Mouse (Mus musculus) neural tube, embryonic 11.5 days (tissue): Measurements from ENCODE around the gene Cacul1. TPM values are rescaled to one million over a fixed set of nuclear protein-coding genes. Genes with fewer than 3 reads are reported as not detected.

Experiments
- ATAC-seq: fragments of 200-750 bp; cut with Nextera tagmentation; 2 replicates; pipeline ENCODE4 v1.8.0; 2017; ENCODE audit warnings: moderate number of reproducible peaks, mild to moderate bottlenecking, moderate TSS enrichment, moderate library complexity; ENCODE audit not compliant: insufficient read depth, low FRiP score, low TSS enrichment
- DNase-seq: peaks from one replicate; pipeline ENCODE4 v3.0.0-alpha.2; 2015; ENCODE audit warnings: low spot score
- H3K27ac ChIP-seq: fragments of 300-500 bp; sonication (generic); 2 replicates; pipeline ENCODE4 v1.5.1; 2014; ENCODE audit warnings: low read depth, mild to moderate bottlenecking, low read length
- H3K27me3 ChIP-seq: fragments of 300-500 bp; sonication (generic); 2 replicates; pipeline ENCODE4 v1.6.1; 2014; ENCODE audit warnings: mild to moderate bottlenecking, low read length, mixed read lengths; ENCODE audit not compliant: control insufficient read depth, insufficient read depth
- H3K36me3 ChIP-seq: fragments of 300-500 bp; sonication (generic); 2 replicates; pipeline ENCODE4 v1.6.1; 2014; ENCODE audit warnings: mild to moderate bottlenecking, low read length, moderate library complexity, mixed read lengths; ENCODE audit not compliant: control insufficient read depth, insufficient read depth
- H3K4me1 ChIP-seq: fragments of 300-500 bp; sonication (generic); 2 replicates; pipeline ENCODE4 v1.6.1; 2014; ENCODE audit warnings: low read length, mixed read lengths; ENCODE audit not compliant: control insufficient read depth, insufficient read depth
- H3K4me2 ChIP-seq: fragments of 300-500 bp; sonication (generic); 2 replicates; pipeline ENCODE4 v1.6.1; 2014; ENCODE audit warnings: low read depth, mild to moderate bottlenecking, moderate library complexity
- H3K4me3 ChIP-seq: fragments of 300-500 bp; sonication (generic); 2 replicates; pipeline ENCODE4 v1.5.1; 2014; ENCODE audit warnings: low read depth, low read length
- H3K9ac ChIP-seq: fragments of 300-500 bp; sonication (generic); 2 replicates; pipeline ENCODE4 v1.6.1; 2014; ENCODE audit warnings: mild to moderate bottlenecking, low read length
- H3K9me3 ChIP-seq: fragments of 300-500 bp; sonication (generic); 2 replicates; pipeline ENCODE4 v1.6.1; 2016; ENCODE audit warnings: low read length; ENCODE audit not compliant: control insufficient read depth
- WGBS: fragments of 180-500 bp; shearing (Covaris S2); extraction: QIAGEN DNeasy Blood & Tissue Kit; methylation state at CpG from one replicate; pipeline ENCODE4 v1.1.7; 2014; 5-methylcytosine and 5-hydroxymethylcytosine counted together
- polyA plus RNA-seq: library from polyadenylated mRNA; unstranded; fragments of >200 nt; fragmentation: Nextera tagmentation; extraction: Ambion mirVana; gene quantifications from 2 replicates; pipeline ENCODE4 v1.2.1, GENCODE M21; 2014

Gene Cacul1
- polyA plus RNA-seq, 1 experiment from 2014 or later, result 38.3 TPM

DNA sequence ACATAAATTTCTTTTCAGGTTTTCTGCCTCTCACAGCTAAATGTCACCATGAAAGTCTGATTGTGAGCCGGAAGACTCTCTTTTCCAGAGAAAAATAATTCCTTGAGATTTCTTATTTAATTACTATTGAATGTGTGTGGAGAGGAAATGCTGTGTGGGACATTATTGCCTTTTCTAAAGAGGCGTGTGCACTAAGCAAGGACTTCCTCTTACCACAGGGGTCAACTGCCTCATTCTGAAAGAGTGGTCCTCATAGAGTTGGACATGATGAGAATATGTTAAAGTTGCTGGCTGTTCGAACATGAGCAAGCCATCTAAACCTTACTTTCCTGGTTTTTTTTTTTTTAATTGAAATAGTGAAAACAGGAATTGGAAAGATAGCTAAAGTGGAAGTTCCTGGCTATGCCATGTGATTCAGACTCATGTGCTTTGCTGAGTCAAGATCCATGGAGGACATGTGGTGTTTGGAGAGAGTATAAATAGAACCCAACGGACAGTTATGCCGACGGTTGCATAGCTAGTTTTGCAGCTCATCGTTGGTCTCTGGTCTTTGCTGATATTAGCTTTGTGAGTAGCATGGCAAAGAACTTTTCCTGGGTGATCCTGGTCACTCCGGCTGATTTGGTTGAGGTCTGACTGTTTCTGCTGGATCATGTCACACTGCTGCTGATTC lies 17.3 kb upstream of the Cacul1 start:
- no peak overlapping the region for H3K9ac ChIP-seq
- DNase-seq, result no peak
- no peak for ATAC-seq
- H3K27ac ChIP-seq, result no peak overlapping the region
- no peak overlapping the region for H3K4me3 ChIP-seq
- no peaks in the 10 kb centered on the region for H3K9me3 ChIP-seq
- no peak overlapping the region for H3K4me2 ChIP-seq
- no peaks in the 10 kb centered on the region for H3K4me1 ChIP-seq
- WGBS, result 89% methylated on average over 8 of the region's 8 CpGs
- no peaks in the 10 kb centered on the region for H3K36me3 ChIP-seq
- no peaks in the 10 kb centered on the region for H3K27me3 ChIP-seq

DNA sequence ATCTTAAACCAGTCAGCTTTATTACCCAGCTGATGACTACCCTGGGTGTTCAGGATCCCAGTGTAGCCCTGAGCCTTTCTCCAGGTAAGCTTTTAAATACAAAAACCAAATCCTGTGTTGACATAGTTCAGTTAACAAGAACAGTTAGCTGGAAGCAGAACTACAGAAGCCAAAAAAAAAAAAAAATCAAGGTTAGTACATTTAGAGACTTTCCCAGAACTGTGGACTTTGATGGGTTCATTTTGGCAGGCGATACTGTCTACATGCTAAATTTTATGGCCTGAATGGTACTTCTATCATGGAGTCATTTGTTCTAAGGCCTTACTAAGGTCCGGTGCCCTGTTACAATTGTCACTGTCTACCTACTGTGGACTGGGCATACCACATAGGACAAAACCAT lies 8.8 kb upstream of the Cacul1 start:
- Histone ChIP-seq H3K9me3 (no peaks in the 10 kb centered on the region), H3K27me3 (no peaks in the 10 kb centered on the region), H3K4me1 (no peaks in the 10 kb centered on the region), H3K36me3 (no peaks in the 10 kb centered on the region), H3K4me3 (no peak overlapping the region), H3K9ac (no peak overlapping the region), H3K4me2 (no peak overlapping the region), H3K27ac (no peak overlapping the region)
- ATAC-seq (no peak), DNase-seq (no peak)
- 89% methylated on average over 2 of the region's 2 CpGs for WGBS

DNA sequence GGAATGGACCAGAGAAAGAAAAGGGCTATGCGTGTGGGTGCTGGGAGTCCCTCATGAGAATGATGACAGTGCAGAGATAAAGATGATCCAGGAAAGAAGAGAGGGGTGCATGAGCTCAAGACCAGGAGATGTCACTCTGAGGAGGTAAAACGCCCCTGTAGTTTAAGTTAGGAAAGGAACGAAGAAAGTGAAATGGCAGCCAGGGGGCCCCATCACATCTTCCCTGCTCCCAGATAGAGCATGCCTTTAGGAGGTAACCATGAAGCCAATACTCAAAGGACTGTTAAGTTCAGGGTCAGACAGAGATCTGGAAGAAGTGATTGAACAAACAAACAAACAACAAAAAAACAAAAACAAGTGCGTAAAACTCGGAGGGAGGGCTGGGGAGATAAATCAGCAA lies 5.8 kb upstream of the Cacul1 start:
- Histone ChIP-seq H3K27me3 (no peaks in the 10 kb centered on the region), H3K9ac (no peak overlapping the region), H3K4me2 (no peak overlapping the region), H3K27ac (no peak overlapping the region), H3K36me3 (no peaks in the 10 kb centered on the region), H3K4me3 (no peak overlapping the region), H3K9me3 (no peaks in the 10 kb centered on the region), H3K4me1 (no peaks in the 10 kb centered on the region)
- DNase-seq (no peak), ATAC-seq (no peak)
- 79% methylated on average over 5 of the region's 5 CpGs for WGBS

DNA sequence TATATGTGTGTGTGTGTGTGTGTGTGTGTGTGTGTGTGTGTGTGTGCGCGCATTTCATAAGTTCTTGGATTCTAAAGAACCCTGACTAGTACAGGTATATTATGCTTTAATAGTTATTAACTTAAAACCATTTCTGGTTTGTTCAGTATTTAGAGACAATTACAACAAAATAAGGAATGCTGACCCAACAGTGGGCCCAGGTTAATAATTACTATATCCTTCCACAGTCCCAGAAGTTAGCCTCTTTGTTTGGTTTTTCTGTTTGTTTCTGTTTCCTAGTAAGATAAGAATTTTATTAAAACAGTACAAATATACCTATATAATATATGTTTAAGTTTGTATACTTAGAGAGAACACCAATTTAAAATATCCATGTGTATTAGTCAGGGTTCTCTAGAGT lies 2.4 kb upstream of the Cacul1 start:
- H3K4me3 ChIP-seq, result no peak overlapping the region
- ATAC-seq (no peak), DNase-seq (no peak)
- H3K4me2 ChIP-seq, result no peak overlapping the region
- no peaks in the 10 kb centered on the region for H3K27me3 ChIP-seq
- H3K9me3 ChIP-seq, result no peaks in the 10 kb centered on the region
- H3K4me1 ChIP-seq, result peaks cover 9% of the 10 kb centered on the region; the same call in 1 of the 2 replicates
- 100% methylated on average over 2 of the region's 2 CpGs for WGBS
- H3K36me3 ChIP-seq, result no peaks in the 10 kb centered on the region
- no peak overlapping the region for H3K9ac ChIP-seq
- H3K27ac ChIP-seq, result no peak overlapping the region

DNA sequence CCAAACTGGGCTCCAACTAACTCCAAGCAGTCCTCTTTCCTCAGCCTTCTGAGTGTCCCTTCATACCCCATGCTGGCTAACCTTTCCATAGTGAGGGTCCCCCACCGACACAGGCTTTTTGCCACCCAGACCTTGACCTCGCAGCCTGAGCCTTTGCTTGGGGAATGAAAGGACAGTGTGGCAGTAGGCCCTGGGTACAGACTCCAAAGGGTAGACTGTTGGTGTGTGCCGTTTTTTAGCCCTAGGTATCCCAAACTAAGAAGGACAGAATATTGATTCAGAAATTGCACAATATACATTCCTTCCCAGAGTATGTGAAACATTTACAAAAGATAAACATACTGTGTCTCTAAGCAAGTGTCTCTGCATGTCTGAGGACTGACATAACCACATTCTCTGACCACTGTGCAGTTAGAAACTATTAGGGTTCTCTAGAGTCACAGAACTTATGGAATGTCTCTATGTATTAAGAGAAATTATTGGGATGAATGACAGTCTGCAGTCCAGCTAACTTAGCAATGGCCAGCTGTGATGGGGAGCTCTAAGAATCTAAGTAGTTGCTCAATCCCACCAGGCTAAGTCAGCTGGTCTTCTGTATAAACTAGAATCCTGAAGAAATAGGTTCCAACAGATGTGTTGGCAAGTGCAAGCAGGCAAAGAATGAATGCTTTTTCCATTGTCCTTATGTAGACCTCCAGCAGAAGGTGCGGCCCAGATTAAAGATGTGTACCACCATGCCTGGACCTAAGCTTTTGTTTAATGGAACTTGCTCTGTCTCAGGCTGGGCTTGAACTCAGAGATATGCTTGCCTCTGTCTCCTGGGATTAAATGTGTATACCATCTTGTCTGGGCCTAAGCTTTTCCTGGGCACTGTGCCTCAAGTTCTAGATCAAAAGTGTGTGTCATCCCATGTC lies 809 bp upstream of the Cacul1 start:
- peaks cover 9% of the 10 kb centered on the region; the same call in 1 of the 2 replicates for H3K4me1 ChIP-seq
- H3K9ac ChIP-seq, result peak overlapping the region; percentile 89
- DNase-seq (no peak), ATAC-seq (peak; percentile 51)
- H3K9me3 ChIP-seq, result no peaks in the 10 kb centered on the region
- no peaks in the 10 kb centered on the region for H3K36me3 ChIP-seq
- WGBS, result 44% methylated on average over 4 of the region's 4 CpGs
- no peaks in the 10 kb centered on the region for H3K27me3 ChIP-seq
- peak overlapping the region; percentile 69 for H3K4me2 ChIP-seq
- H3K4me3 ChIP-seq, result peak overlapping the region; percentile 95
- no peak overlapping the region; the same call in 1 of the 2 replicates for H3K27ac ChIP-seq

DNA sequence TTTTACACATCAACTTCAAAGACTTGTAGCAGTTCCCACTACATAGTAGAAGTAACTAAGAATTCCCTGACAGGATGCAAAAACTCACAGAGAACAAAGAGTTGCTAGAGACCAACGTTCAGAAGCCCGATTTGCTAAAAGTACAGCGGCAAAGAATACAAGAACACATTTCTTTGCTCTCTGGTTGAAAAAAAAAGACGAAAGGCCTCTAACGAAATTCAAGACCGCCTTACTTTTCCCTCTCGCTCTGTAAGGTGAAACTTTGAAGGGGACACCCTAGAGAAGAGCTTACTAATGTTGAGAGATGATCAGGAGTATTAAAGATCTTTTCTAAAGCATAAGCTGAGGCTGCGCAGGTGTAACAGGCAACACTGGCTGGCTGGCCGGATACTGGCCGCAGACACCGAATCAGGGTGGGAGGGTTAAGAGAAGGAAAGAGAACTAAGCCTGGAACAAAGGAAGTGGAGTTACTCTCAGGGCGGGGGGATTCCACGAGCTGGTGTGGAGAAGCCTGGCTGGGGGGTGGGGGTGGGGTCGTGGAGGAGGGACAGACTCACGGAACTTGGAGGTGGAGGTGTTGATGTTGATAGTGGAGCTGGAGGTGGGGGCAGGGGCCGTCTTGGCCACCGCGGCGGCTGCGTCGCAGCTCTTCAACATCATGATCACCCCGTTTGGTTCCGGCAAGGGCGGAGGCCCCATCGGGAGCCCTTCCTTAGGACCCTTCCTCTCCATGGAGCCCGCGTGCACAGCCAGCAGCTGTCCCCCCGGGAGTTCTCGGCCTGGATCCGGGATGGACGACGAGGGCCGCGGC lies 849 bp downstream of the Cacul1 start:
- H3K27me3 ChIP-seq, result no peaks in the 10 kb centered on the region
- H3K4me3 ChIP-seq, result peak overlapping the region; percentile 95
- peak overlapping the region; percentile 89 for H3K9ac ChIP-seq
- peak; percentile 58 for DNase-seq
- H3K4me1 ChIP-seq, result peaks cover 9% of the 10 kb centered on the region; the same call in 1 of the 2 replicates
- H3K27ac ChIP-seq, result peak overlapping the region; percentile 90
- peak overlapping the region; percentile 69 for H3K4me2 ChIP-seq
- no peaks in the 10 kb centered on the region for H3K9me3 ChIP-seq
- H3K36me3 ChIP-seq, result no peaks in the 10 kb centered on the region
- ATAC-seq, result peak; percentile 64
- WGBS, result 1% methylated on average over 28 of the region's 34 CpGs

DNA sequence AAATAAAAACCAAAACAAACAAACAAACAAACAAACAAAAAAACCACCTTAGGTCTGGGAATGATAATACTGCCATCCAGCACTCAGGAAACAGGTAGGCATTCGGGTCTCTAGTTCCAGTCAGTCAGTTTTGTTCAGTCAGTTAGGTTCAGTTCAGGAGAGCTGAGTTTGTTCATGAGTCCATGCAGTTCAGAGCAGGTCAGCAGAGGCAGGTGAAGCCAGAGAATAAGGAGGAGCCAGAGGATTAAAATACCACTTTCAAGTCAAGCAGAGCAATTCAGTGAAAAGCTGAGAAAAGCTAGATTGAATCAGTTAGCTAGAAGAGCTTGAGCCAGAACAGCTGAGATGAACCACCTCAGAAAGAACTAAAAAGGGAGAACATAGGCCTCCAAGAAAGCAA lies 4.1 kb downstream of the Cacul1 start:
- Histone ChIP-seq H3K27me3 (no peaks in the 10 kb centered on the region), H3K4me1 (peaks cover 9% of the 10 kb centered on the region; the same call in 1 of the 2 replicates), H3K27ac (no peak overlapping the region), H3K4me2 (no peak overlapping the region), H3K9me3 (no peaks in the 10 kb centered on the region), H3K4me3 (no peak overlapping the region), H3K9ac (no peak overlapping the region), H3K36me3 (no peaks in the 10 kb centered on the region; the same call in 1 of the 2 replicates)
- ATAC-seq, result no peak
- no peak for DNase-seq
- 93% methylated on average over 1 of the region's 1 CpGs for WGBS

DNA sequence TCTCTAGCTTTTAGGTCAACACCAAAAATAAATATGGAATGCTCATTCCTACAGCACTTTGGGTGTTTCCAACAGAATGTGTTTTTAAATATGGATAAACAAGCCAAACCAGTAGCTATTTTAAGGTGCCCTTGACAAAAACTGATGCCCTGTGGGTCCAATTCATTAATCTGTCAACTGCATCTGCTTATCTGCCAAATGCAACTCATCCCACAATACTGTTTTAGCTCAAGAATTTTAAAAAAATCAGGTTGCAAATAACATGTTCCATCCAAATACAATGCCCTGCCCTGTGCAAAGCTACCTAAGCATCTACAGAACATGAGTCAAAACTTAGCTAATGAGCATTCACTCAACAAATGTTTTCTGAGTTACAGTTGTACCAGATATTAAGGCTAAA lies 20.3 kb downstream of the Cacul1 start:
- no peak overlapping the region for H3K4me2 ChIP-seq
- H3K4me1 ChIP-seq, result no peaks in the 10 kb centered on the region
- no peaks in the 10 kb centered on the region for H3K36me3 ChIP-seq
- H3K9ac ChIP-seq, result no peak overlapping the region
- H3K9me3 ChIP-seq, result no peaks in the 10 kb centered on the region
- H3K27me3 ChIP-seq, result no peaks in the 10 kb centered on the region
- no peak for DNase-seq
- ATAC-seq, result no peak
- no peak overlapping the region for H3K4me3 ChIP-seq
- H3K27ac ChIP-seq, result no peak overlapping the region
